19 mouse cellular contexts compared by ENCODE assay signal in genomic region chr10:42209809-42210208, GRCm38 (mm10).
DNase-seq lines count a peak whose midpoint lies in the region; ATAC-seq and TF ChIP-seq lines count a peak whose summit lies in the region.
"Had no signal": no experiment of that assay in that cellular context is flagged by ENCODE, and none has a peak within 500 bp of the region (broad histone marks: within the 10 kb centered on the region; RNA-seq: fewer than 3 reads in every experiment).

No protein-coding gene starts in this region.

- no peaks in the 10 kb centered on the region for H3K27me3 ChIP-seq in hindbrain, embryonic 15.5 days
- H3K27me3 ChIP-seq in hindbrain, embryonic 14.5 days (ENCODE audit: control insufficient read depth, insufficient read depth, low read length), result no peaks in the 10 kb centered on the region
- no peaks in the 10 kb centered on the region for H3K27me3 ChIP-seq in neural tube, embryonic 13.5 days
- no peaks in the 10 kb centered on the region for H3K27me3 ChIP-seq in heart, embryonic 12.5 days (replicated peaks)

- peaks cover 15% of the 10 kb centered on the region for H3K4me1 ChIP-seq in hindbrain, embryonic 15.5 days (replicated peaks)
- H3K4me1 ChIP-seq in hindbrain, embryonic 14.5 days (replicated peaks; ENCODE audit: control insufficient read depth, insufficient read depth, low read length), result peaks cover 7% of the 10 kb centered on the region; the same call in 1 of the 2 replicates
- H3K4me1 ChIP-seq in neural tube, embryonic 13.5 days (replicated peaks), result peaks cover 21% of the 10 kb centered on the region
- peaks cover 25% of the 10 kb centered on the region for H3K4me1 ChIP-seq in heart, embryonic 12.5 days (replicated peaks)

- DNase-seq in hindbrain, embryonic 14.5 days (ENCODE audit: low spot score), result no peak
- peak; percentile 37 for DNase-seq in ES-CJ7 (ENCODE audit: low read depth, low spot score)
- peak; percentile 42 for DNase-seq in brain, embryonic 14.5 days (ENCODE audit: low read depth)
- DNase-seq in cerebellum, postnatal 36 days, result no peak
- DNase-seq in urinary bladder, postnatal 10 days (ENCODE audit: low spot score), result no peak
- DNase-seq: adrenal gland, postnatal 25 days; cerebellum, adult 11-12 months; heart, adult 18-20 months; heart, postnatal 36 days; lung, adult 18-20 months; lung, postnatal 36 days; thymus, postnatal 36 days had no signal

- no peak overlapping the region for H3K4me3 ChIP-seq in hindbrain, embryonic 15.5 days
- H3K4me3 ChIP-seq in hindbrain, embryonic 14.5 days (replicated peaks; ENCODE audit: low read length), result no peak overlapping the region
- H3K4me3 ChIP-seq in neural tube, embryonic 13.5 days, result no peak overlapping the region
- H3K4me3 ChIP-seq in heart, embryonic 12.5 days, result no peak overlapping the region
- H3K4me3 ChIP-seq: forebrain, embryonic 10.5 days had no signal

- H3K9me3 ChIP-seq in hindbrain, embryonic 15.5 days, result no peaks in the 10 kb centered on the region
- no peaks in the 10 kb centered on the region for H3K9me3 ChIP-seq in hindbrain, embryonic 14.5 days (ENCODE audit: control insufficient read depth, low read length)
- no peaks in the 10 kb centered on the region for H3K9me3 ChIP-seq in neural tube, embryonic 13.5 days
- H3K9me3 ChIP-seq in heart, embryonic 12.5 days (replicated peaks), result peaks cover 5% of the 10 kb centered on the region; the same call in 1 of the 2 replicates

- no peak for TF ChIP-seq POLR2A in brain, embryonic 14.5 days (IDR thresholded peaks at IDR 0.05; ENCODE audit: borderline replicate concordance, extremely low read depth, insufficient read depth, insufficient read length, poor library complexity, severe bottlenecking)

- H3K36me3 ChIP-seq in hindbrain, embryonic 15.5 days, result no peaks in the 10 kb centered on the region
- no peaks in the 10 kb centered on the region for H3K36me3 ChIP-seq in hindbrain, embryonic 14.5 days (replicated peaks; ENCODE audit: control insufficient read depth, insufficient read depth)
- H3K36me3 ChIP-seq in neural tube, embryonic 13.5 days, result no peaks in the 10 kb centered on the region
- H3K36me3 ChIP-seq in heart, embryonic 12.5 days, result peaks cover 11% of the 10 kb centered on the region
- H3K36me3 ChIP-seq: forebrain, embryonic 10.5 days had no signal

- H3K27ac ChIP-seq in hindbrain, embryonic 15.5 days (replicated peaks), result 0 out of 2 replicates have a peak overlapping the region, but pooled peaks have one; percentile 8
- H3K27ac ChIP-seq in hindbrain, embryonic 14.5 days, result no peak overlapping the region
- 0 out of 2 replicates have a peak overlapping the region, but pooled peaks have one; percentile 3 for H3K27ac ChIP-seq in neural tube, embryonic 13.5 days (replicated peaks)
- no peak overlapping the region for H3K27ac ChIP-seq in heart, embryonic 12.5 days (ENCODE audit: poor library complexity, severe bottlenecking)
- H3K27ac ChIP-seq: forebrain, embryonic 10.5 days had no signal

- H3K4me2 ChIP-seq in hindbrain, embryonic 15.5 days, result no peak overlapping the region
- H3K4me2 ChIP-seq in hindbrain, embryonic 14.5 days (replicated peaks), result no peak overlapping the region
- H3K4me2 ChIP-seq in neural tube, embryonic 13.5 days, result no peak overlapping the region
- no peak overlapping the region for H3K4me2 ChIP-seq in heart, embryonic 12.5 days
- H3K4me2 ChIP-seq: liver, embryonic 11.5 days; midbrain, embryonic 11.5 days had no signal

- no peak for ATAC-seq in hindbrain, embryonic 15.5 days (ENCODE audit: low FRiP score, low read depth)
- no peak for ATAC-seq in hindbrain, embryonic 14.5 days (ENCODE audit: low FRiP score)
- no peak for ATAC-seq in neural tube, embryonic 13.5 days (ENCODE audit: low read depth)
- ATAC-seq in heart, embryonic 12.5 days (ENCODE audit: insufficient number of reproducible peaks, low FRiP score), result no peak
- ATAC-seq: intestine, postnatal 0 days had no signal

- 19% methylated on average over 6 of the region's 6 CpGs for WGBS in hindbrain, embryonic 15.5 days
- 29% methylated on average over 6 of the region's 6 CpGs for WGBS in hindbrain, embryonic 14.5 days
- 33% methylated on average over 6 of the region's 6 CpGs for WGBS in neural tube, embryonic 13.5 days
- 80% methylated on average over 6 of the region's 6 CpGs for WGBS in heart, embryonic 12.5 days

- TF ChIP-seq CTCF in brain, embryonic 14.5 days (IDR thresholded peaks at IDR 0.05; ENCODE audit: borderline replicate concordance, extremely low read depth, insufficient read depth, insufficient read length), result no peak

- H3K9ac ChIP-seq in hindbrain, embryonic 15.5 days, result no peak overlapping the region
- H3K9ac ChIP-seq in hindbrain, embryonic 14.5 days, result no peak overlapping the region
- no peak overlapping the region for H3K9ac ChIP-seq in neural tube, embryonic 13.5 days
- no peak overlapping the region for H3K9ac ChIP-seq in heart, embryonic 12.5 days

Comparison
In these comparisons a context has a peak if more than half of its experiments do, and no peak if none do; other contexts are left out.
1. H3K27ac ChIP-seq: peak in hindbrain, embryonic 15.5 days (single experiment) and neural tube, embryonic 13.5 days (single experiment); none in hindbrain, embryonic 14.5 days (single experiment) and heart, embryonic 12.5 days (single experiment).
2. DNase-seq: peak in ES-CJ7 (single experiment) and brain, embryonic 14.5 days (single experiment); none in hindbrain, embryonic 14.5 days (single experiment), cerebellum, postnatal 36 days (0 of 2) and urinary bladder, postnatal 10 days (single experiment).